Mouse (Mus musculus) liver, postnatal 0 days (tissue): ENCODE measurements around the gene Mad1l1.

Experiments
- CTCF ChIP-seq: sonication (generic); IDR thresholded peaks from 2 replicates; pipeline ENCODE4 v1.5.1; 2016; ENCODE audit warnings: antibody characterized with exemption, low read depth
- EP300 ChIP-seq: IDR thresholded peaks from 2 replicates; pipeline ENCODE4 v1.6.1; 2016; ENCODE audit warnings: antibody characterized with exemption, low read depth, mild to moderate bottlenecking

- TF ChIP-seq EP300 (no peak), CTCF (no peak)
These were observed 95.5 kb downstream of the Mad1l1 start for GRCm38 (mm10) chr5:140225881-140226280.
